Mouse (Mus musculus) neural tube, embryonic 11.5 days (tissue): ENCODE results near the gene Lcn4. TPM values are rescaled to one million over a fixed set of nuclear protein-coding genes. Genes with fewer than 3 reads are reported as not detected.

Experiments
- ATAC-seq: fragments of 200-750 bp; cut with Nextera tagmentation; 2 replicates; pipeline ENCODE4 v1.8.0; 2017; ENCODE audit warnings: moderate number of reproducible peaks, mild to moderate bottlenecking, moderate TSS enrichment, moderate library complexity; ENCODE audit not compliant: insufficient read depth, low FRiP score, low TSS enrichment
- DNase-seq: peaks from one replicate; pipeline ENCODE4 v3.0.0-alpha.2; 2015; ENCODE audit warnings: low spot score
- H3K27ac ChIP-seq: fragments of 300-500 bp; sonication (generic); 2 replicates; pipeline ENCODE4 v1.5.1; 2014; ENCODE audit warnings: low read depth, mild to moderate bottlenecking, low read length
- H3K27me3 ChIP-seq: fragments of 300-500 bp; sonication (generic); 2 replicates; pipeline ENCODE4 v1.6.1; 2014; ENCODE audit warnings: mild to moderate bottlenecking, low read length, mixed read lengths; ENCODE audit not compliant: control insufficient read depth, insufficient read depth
- H3K36me3 ChIP-seq: fragments of 300-500 bp; sonication (generic); 2 replicates; pipeline ENCODE4 v1.6.1; 2014; ENCODE audit warnings: mild to moderate bottlenecking, low read length, moderate library complexity, mixed read lengths; ENCODE audit not compliant: control insufficient read depth, insufficient read depth
- H3K4me1 ChIP-seq: fragments of 300-500 bp; sonication (generic); 2 replicates; pipeline ENCODE4 v1.6.1; 2014; ENCODE audit warnings: low read length, mixed read lengths; ENCODE audit not compliant: control insufficient read depth, insufficient read depth
- H3K4me2 ChIP-seq: fragments of 300-500 bp; sonication (generic); 2 replicates; pipeline ENCODE4 v1.6.1; 2014; ENCODE audit warnings: low read depth, mild to moderate bottlenecking, moderate library complexity
- H3K4me3 ChIP-seq: fragments of 300-500 bp; sonication (generic); 2 replicates; pipeline ENCODE4 v1.5.1; 2014; ENCODE audit warnings: low read depth, low read length
- H3K9ac ChIP-seq: fragments of 300-500 bp; sonication (generic); 2 replicates; pipeline ENCODE4 v1.6.1; 2014; ENCODE audit warnings: mild to moderate bottlenecking, low read length
- H3K9me3 ChIP-seq: fragments of 300-500 bp; sonication (generic); 2 replicates; pipeline ENCODE4 v1.6.1; 2016; ENCODE audit warnings: low read length; ENCODE audit not compliant: control insufficient read depth
- WGBS: fragments of 180-500 bp; shearing (Covaris S2); extraction: QIAGEN DNeasy Blood & Tissue Kit; methylation state at CpG from one replicate; pipeline ENCODE4 v1.1.7; 2014; 5-methylcytosine and 5-hydroxymethylcytosine counted together
- polyA plus RNA-seq: library from polyadenylated mRNA; unstranded; fragments of >200 nt; fragmentation: Nextera tagmentation; extraction: Ambion mirVana; gene quantifications from 2 replicates; pipeline ENCODE4 v1.2.1, GENCODE M21; 2014

Lcn4 gene
- polyA plus RNA-seq, 1 experiment from 2014 or later: not detected

- peak; percentile 88 for DNase-seq
- Histone ChIP-seq H3K27ac (peak within 1 kb of the TSS; percentile 44; the same call in 1 of the 2 replicates), H3K27me3 (no peaks in the 10 kb centered on the region), H3K4me3 (peak within 1 kb of the TSS; percentile 58), H3K36me3 (no peaks in the 10 kb centered on the region), H3K9me3 (no peaks in the 10 kb centered on the region), H3K9ac (peak within 1 kb of the TSS; percentile 82), H3K4me2 (peak within 1 kb of the TSS; percentile 98), H3K4me1 (peaks cover 20% of the 10 kb centered on the region)
- 1% methylated on average over 51 of the region's 70 CpGs for WGBS
- peak; percentile 62 for ATAC-seq
Observed at GRCm38 (mm10) chr2:26627921-26628739, 43.0 kb downstream of the Lcn4 start, which contains the start of gene Fam69b. Fam69b (plus strand) TSS chr2:26628457.

GRCm38 (mm10) chr2:26626081-26626480 is 45.0 kb downstream of the Lcn4 start:
- H3K4me2 ChIP-seq: no peak overlapping the region
- H3K4me3 ChIP-seq: no peak overlapping the region
- no peaks in the 10 kb centered on the region for H3K9me3 ChIP-seq
- no peaks in the 10 kb centered on the region for H3K27me3 ChIP-seq
- no peak for DNase-seq
- ATAC-seq: no peak
- H3K4me1 ChIP-seq: peaks cover 20% of the 10 kb centered on the region
- H3K9ac ChIP-seq: no peak overlapping the region
- 67% methylated on average over 3 of the region's 3 CpGs for WGBS
- H3K27ac ChIP-seq: no peak overlapping the region
- no peaks in the 10 kb centered on the region for H3K36me3 ChIP-seq

GRCm38 (mm10) chr2:26625419-26625818 is 45.7 kb downstream of the Lcn4 start:
- no peaks in the 10 kb centered on the region for H3K36me3 ChIP-seq
- ATAC-seq: no peak
- no peaks in the 10 kb centered on the region for H3K27me3 ChIP-seq
- no peak overlapping the region for H3K9ac ChIP-seq
- no peak overlapping the region for H3K4me3 ChIP-seq
- WGBS: 89% methylated on average over 3 of the region's 3 CpGs
- H3K4me2 ChIP-seq: no peak overlapping the region
- no peak for DNase-seq
- no peaks in the 10 kb centered on the region for H3K9me3 ChIP-seq
- H3K4me1 ChIP-seq: peaks cover 16% of the 10 kb centered on the region
- H3K27ac ChIP-seq: no peak overlapping the region

GRCm38 (mm10) chr2:26622984-26623383 is 48.1 kb downstream of the Lcn4 start:
- Histone ChIP-seq H3K36me3 (no peaks in the 10 kb centered on the region), H3K9ac (no peak overlapping the region), H3K4me3 (no peak overlapping the region), H3K27me3 (no peaks in the 10 kb centered on the region), H3K4me2 (no peak overlapping the region), H3K4me1 (no peaks in the 10 kb centered on the region), H3K27ac (no peak overlapping the region), H3K9me3 (no peaks in the 10 kb centered on the region)
- 71% methylated on average over 5 of the region's 5 CpGs for WGBS
- ATAC-seq (no peak), DNase-seq (no peak)

- Histone ChIP-seq H3K9me3 (no peaks in the 10 kb centered on the region), H3K4me2 (no peak overlapping the region), H3K36me3 (no peaks in the 10 kb centered on the region), H3K4me3 (no peak overlapping the region), H3K4me1 (no peaks in the 10 kb centered on the region), H3K9ac (no peak overlapping the region), H3K27me3 (no peaks in the 10 kb centered on the region), H3K27ac (no peak overlapping the region)
- WGBS: 55% methylated on average over 2 of the region's 2 CpGs
- DNase-seq: no peak
- no peak for ATAC-seq
Observed at GRCm38 (mm10) chr2:26621246-26621645, 49.8 kb downstream of the Lcn4 start.

- ATAC-seq (no peak), DNase-seq (no peak)
- WGBS: 66% methylated on average over 7 of the region's 7 CpGs
- Histone ChIP-seq H3K4me1 (no peaks in the 10 kb centered on the region), H3K27ac (no peak overlapping the region), H3K4me3 (no peak overlapping the region), H3K9me3 (no peaks in the 10 kb centered on the region), H3K9ac (no peak overlapping the region), H3K36me3 (no peaks in the 10 kb centered on the region), H3K4me2 (no peak overlapping the region), H3K27me3 (no peaks in the 10 kb centered on the region)
Observed at GRCm38 (mm10) chr2:26617928-26618327, 53.2 kb downstream of the Lcn4 start.

Other genes with a start within 250 kb of the Lcn4 start
- gene Sec16a, start 226.1 kb downstream of the Lcn4 start, polyA plus RNA-seq: 40.2 and 40.5 TPM in 2 replicates
- gene Notch1, start 154.6 kb downstream of the Lcn4 start, polyA plus RNA-seq: 56.9 and 60.4 TPM in 2 replicates
- 68.5 and 75.7 TPM in 2 replicates for gene Egfl7, start 91.3 kb downstream of the Lcn4 start, polyA plus RNA-seq
- not detected in 2 replicates for gene Gm20532, start 84.6 kb downstream of the Lcn4 start, polyA plus RNA-seq
- 6.8 and 7.5 TPM in 2 replicates for gene Agpat2, start 66.9 kb downstream of the Lcn4 start, polyA plus RNA-seq
- 43.7 and 50.3 TPM in 2 replicates for gene Fam69b, start 42.8 kb downstream of the Lcn4 start, polyA plus RNA-seq
- not detected in 2 replicates for gene Abo, start 193.7 kb upstream of the Lcn4 start, polyA plus RNA-seq
- 13.3 and 15.6 TPM in 2 replicates for gene Surf6, start 231.6 kb upstream of the Lcn4 start, polyA plus RNA-seq
- 87.2 and 96.8 TPM in 2 replicates for gene Med22, start 239.4 kb upstream of the Lcn4 start, polyA plus RNA-seq
- gene Rpl7a, start 239.5 kb upstream of the Lcn4 start, polyA plus RNA-seq: 641 and 663 TPM in 2 replicates
- 46.2 and 50.3 TPM in 2 replicates for gene Surf2, start 245.1 kb upstream of the Lcn4 start, polyA plus RNA-seq
- 45.9 and 48.7 TPM in 2 replicates for gene Surf1, start 245.2 kb upstream of the Lcn4 start, polyA plus RNA-seq